Mouse (Mus musculus) erythroblast, embryonic 14.5 days (primary cell): ENCODE measurements around the gene Evi2b. TPM values are rescaled to one million over a fixed set of nuclear protein-coding genes. Genes with fewer than 3 reads are reported as not detected.

Experiments used
- H3K27me3 ChIP-seq: 2 replicates; pipeline ENCODE4 v1.6.1; 2012; ENCODE audit warnings: inconsistent platforms; ENCODE audit not compliant: control insufficient read depth
- H3K36me3 ChIP-seq: 2 replicates; pipeline ENCODE4 v1.6.1; 2012; ENCODE audit warnings: mild to moderate bottlenecking, inconsistent platforms; ENCODE audit not compliant: control insufficient read depth
- H3K4me1 ChIP-seq: 2 replicates; pipeline ENCODE4 v1.6.1; 2012; ENCODE audit warnings: inconsistent platforms; ENCODE audit not compliant: control insufficient read depth
- H3K4me3 ChIP-seq: replicated peaks from 2 replicates; pipeline ENCODE3; 2012; ENCODE audit warnings: moderate library complexity, mild to moderate bottlenecking, inconsistent platforms
- H3K9me3 ChIP-seq: 2 replicates; pipeline ENCODE4 v1.6.1; 2012; ENCODE audit warnings: low read length, inconsistent platforms, mixed read lengths; ENCODE audit not compliant: control insufficient read depth
- GATA1 ChIP-seq: IDR thresholded peaks from 2 replicates; pipeline ENCODE4 v1.6.1; 2012; ENCODE audit warnings: low read length, inconsistent platforms, mixed read lengths
- TAL1 ChIP-seq: IDR thresholded peaks from 3 replicates; pipeline ENCODE4 v1.6.1; 2012; ENCODE audit warnings: low read length, inconsistent platforms, mixed read lengths
- polyA plus RNA-seq: library from polyadenylated mRNA; stranded (reverse); fragments of >175 nt; gene quantifications from 2 replicates; pipeline ENCODE4 v1.2.3, GENCODE M21; 2012

Evi2b gene
- polyA plus RNA-seq, 1 experiment, result not detected

DNA sequence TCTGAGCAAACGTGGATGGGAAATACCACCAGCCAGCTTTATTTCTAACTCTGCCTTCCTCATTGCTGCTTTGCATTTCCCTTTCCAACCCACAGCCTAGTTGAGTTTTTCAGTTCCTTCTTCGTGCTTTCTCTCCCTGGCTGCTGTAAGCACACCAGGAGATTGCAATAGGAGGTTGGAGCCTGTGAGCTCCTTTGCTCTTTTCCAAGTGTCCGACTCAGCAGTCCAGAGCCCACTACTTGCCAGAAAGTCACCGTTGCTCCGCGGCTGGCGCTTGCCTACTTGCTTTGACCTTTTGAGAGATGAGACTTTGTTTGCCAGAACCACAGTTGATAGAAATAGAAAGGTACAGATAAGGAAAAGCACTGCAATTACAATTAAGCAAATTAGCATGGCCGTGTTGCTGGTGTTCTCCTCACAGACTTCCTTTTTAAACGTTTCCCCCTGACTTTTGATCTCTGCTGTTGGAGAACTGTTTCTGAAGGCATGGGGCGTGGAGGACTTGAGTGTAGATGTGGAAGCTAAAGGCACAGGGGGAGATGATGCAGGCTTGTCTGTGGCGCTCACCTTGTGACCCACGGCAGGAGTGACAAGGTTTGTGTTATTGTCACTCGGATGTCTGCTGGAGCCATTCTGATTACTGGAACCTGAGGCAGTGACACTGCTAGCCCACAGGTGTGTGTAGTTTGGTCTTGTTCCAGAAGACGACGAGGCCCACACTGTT lies 3.6 kb upstream of the Evi2b start:
- no peaks in the 10 kb centered on the region for H3K36me3 ChIP-seq
- peaks cover 26% of the 10 kb centered on the region for H3K4me1 ChIP-seq
- H3K9me3 ChIP-seq, result no peaks in the 10 kb centered on the region
- TF ChIP-seq GATA1 (no peak), TAL1 (no peak)
- no peaks in the 10 kb centered on the region for H3K27me3 ChIP-seq
- H3K4me3 ChIP-seq, result no peak overlapping the region

DNA sequence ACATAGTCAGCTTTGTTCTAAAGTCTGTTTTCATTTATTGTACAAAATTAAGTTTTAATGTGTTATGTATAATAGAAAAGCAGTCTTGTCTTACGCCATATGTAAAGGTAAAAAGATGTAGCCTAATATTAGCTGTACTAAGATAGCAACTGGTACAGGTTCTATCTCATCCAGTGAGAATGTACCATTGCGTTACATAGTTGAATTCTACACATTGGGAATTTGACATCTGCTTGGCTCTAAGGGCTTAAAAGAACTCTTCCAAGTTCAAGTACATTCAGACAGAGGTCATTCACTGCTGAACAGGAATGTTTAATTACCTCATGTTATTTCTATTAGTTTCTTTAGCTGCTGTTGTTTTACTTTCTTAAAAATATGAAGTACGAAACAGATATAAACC lies 3.0 kb upstream of the Evi2b start:
- no peaks in the 10 kb centered on the region for H3K9me3 ChIP-seq
- H3K36me3 ChIP-seq, result no peaks in the 10 kb centered on the region
- H3K27me3 ChIP-seq, result no peaks in the 10 kb centered on the region
- H3K4me3 ChIP-seq, result no peak overlapping the region
- peaks cover 26% of the 10 kb centered on the region for H3K4me1 ChIP-seq
- TF ChIP-seq GATA1, result no peak
- no peak for TF ChIP-seq TAL1

DNA sequence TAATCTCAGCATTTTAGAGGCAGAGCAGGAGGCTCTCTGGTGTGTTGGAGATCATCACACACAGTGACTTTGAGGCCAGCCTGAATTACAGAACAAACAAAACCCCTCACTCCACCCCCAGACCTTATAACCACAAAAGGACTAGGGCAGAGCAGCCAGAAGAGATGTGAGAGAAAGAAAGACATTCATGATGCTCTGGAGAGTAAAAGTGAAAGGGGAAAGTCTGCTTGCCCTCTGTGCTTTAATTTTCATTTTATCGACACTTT lies 681 bp upstream of the Evi2b start:
- Histone ChIP-seq H3K27me3 (no peaks in the 10 kb centered on the region), H3K4me1 (peaks cover 19% of the 10 kb centered on the region), H3K36me3 (no peaks in the 10 kb centered on the region), H3K4me3 (no peak overlapping the region), H3K9me3 (no peaks in the 10 kb centered on the region)
- TF ChIP-seq TAL1 (no peak), GATA1 (no peak)

DNA sequence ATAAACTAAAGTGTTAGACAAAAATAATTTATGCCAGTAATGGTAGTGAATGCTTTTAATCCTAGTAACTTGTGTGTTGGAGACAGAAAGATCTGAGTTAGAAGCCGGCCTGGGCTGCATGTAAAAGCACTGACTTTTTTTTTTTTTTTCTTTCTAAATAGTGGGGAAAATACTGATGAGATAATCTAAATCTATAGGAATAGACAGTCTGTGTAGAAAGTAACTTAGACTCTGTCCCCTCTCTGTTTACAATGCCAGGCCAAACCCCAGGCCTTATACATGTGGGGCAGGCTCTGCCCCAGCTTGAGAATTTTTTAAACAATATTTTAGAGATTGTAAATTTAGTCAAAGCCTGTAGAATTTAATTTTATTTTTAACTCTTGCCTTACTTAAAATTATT lies 618 bp downstream of the Evi2b start:
- Histone ChIP-seq H3K9me3 (no peaks in the 10 kb centered on the region), H3K36me3 (no peaks in the 10 kb centered on the region), H3K4me1 (peaks cover 17% of the 10 kb centered on the region), H3K27me3 (no peaks in the 10 kb centered on the region), H3K4me3 (no peak overlapping the region)
- no peak for TF ChIP-seq TAL1
- no peak for TF ChIP-seq GATA1

DNA sequence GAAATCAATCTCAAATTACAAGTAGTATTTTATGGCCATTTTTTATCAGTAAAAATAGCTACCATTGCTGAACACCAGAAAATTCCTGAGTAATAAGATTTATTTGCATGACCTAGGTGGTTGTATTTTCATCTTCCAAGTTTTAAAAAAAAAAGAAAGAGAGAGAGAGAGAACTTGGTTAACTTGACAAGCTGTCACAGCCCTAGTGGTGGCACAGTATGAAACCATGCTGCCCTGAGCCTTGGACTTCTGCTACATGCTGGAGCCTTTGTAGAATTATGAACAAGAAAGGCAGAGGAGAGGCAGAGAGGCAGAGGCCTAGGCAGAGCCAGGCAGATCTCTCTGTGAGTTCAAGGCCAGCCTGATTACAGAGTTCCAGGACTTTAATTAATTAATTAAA lies 1.6 kb downstream of the Evi2b start:
- Histone ChIP-seq H3K27me3 (no peaks in the 10 kb centered on the region), H3K36me3 (no peaks in the 10 kb centered on the region), H3K9me3 (no peaks in the 10 kb centered on the region), H3K4me3 (no peak overlapping the region), H3K4me1 (peaks cover 8% of the 10 kb centered on the region)
- TF ChIP-seq GATA1 (no peak), TAL1 (no peak)

DNA sequence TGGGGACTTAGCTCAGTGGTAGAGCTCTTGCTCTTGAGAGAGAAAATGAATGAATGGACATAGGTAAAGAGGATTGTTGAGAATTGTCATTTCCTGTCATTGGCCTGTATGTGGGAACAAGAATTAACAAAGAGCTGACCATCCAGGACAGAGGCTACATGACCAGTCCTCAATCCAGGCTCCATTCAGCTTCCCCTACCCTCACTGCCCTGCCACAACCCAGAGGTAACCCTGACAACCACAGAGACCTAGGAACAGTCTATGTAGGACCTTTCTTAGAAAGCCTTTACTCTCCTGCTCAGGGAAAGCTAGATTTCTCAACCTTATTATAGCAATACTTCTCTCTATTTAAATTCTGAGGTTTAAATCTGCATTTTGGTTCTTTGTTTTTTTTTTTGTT lies 2.8 kb downstream of the Evi2b start:
- peaks cover 7% of the 10 kb centered on the region for H3K4me1 ChIP-seq
- no peaks in the 10 kb centered on the region for H3K9me3 ChIP-seq
- TF ChIP-seq GATA1 (no peak), TAL1 (no peak)
- H3K4me3 ChIP-seq, result no peak overlapping the region
- no peaks in the 10 kb centered on the region for H3K27me3 ChIP-seq
- no peaks in the 10 kb centered on the region for H3K36me3 ChIP-seq

DNA sequence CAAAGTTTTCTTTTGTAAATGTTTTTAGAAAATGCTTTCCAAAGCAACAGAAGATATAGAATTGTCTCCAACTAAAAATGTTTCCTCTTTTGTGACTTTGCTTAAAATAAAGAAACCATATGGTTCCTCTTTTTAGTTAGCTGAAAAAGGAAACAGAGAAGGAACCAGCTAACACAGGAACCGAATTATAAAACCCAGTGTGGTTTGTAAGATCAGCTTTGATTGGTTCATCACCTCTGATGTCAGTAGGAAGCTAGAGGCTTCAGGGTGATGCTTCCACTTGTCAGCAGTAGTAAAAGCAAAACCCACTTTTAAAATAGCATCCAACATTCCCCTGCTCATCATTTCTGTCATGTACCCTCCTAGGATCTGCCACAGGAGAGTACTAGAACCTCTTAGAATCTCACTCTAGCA lies 3.7 kb downstream of the Evi2b start:
- Histone ChIP-seq H3K4me1 (peaks cover 7% of the 10 kb centered on the region), H3K27me3 (no peaks in the 10 kb centered on the region), H3K9me3 (no peaks in the 10 kb centered on the region), H3K4me3 (no peak overlapping the region), H3K36me3 (no peaks in the 10 kb centered on the region)
- no peak for TF ChIP-seq TAL1
- no peak for TF ChIP-seq GATA1

DNA sequence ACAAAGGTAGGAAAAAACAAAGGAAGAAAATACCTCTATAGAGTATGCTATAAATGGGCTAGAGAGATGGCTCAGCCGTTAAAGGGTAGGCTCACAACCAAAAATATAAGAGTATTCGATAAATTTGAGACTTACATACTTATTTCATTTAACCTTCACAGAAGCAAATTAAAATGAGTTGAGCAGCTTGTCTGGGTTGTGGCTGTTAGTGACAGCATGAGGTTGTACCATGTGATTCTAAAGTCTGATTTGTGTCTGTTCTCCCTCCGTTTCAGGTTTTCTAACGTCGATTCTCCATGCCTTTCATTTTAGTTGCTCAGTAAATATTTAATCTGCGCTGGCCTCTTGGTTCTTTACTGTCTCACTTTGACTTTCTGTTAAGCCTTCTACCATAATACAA lies 4.3 kb downstream of the Evi2b start:
- H3K9me3 ChIP-seq, result no peaks in the 10 kb centered on the region
- TF ChIP-seq GATA1 (no peak), TAL1 (no peak)
- H3K4me3 ChIP-seq, result no peak overlapping the region
- no peaks in the 10 kb centered on the region for H3K27me3 ChIP-seq
- H3K36me3 ChIP-seq, result no peaks in the 10 kb centered on the region
- H3K4me1 ChIP-seq, result peaks cover 7% of the 10 kb centered on the region

DNA sequence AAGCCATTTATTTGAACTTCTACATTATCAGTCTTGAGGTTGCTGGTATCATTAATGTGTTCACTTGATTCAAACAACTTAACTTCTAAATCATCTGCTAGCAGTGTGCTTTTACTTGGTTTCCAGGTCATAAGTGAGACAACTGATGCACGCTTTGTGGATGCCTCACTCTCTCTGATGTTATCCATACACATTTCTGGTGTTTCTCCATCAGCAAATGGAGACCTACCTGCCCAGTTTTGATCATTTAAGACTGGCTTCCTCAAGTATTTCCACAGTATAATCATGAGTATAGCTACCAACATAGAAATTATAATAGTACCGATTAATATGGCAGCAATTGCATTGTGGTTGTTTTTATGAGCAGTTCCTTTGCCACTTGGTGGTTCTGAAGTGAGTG lies 7.8 kb downstream of the Evi2b start:
- no peak for TF ChIP-seq TAL1
- no peak for TF ChIP-seq GATA1
- H3K36me3 ChIP-seq, result no peaks in the 10 kb centered on the region
- H3K27me3 ChIP-seq, result no peaks in the 10 kb centered on the region
- no peaks in the 10 kb centered on the region for H3K9me3 ChIP-seq
- no peaks in the 10 kb centered on the region for H3K4me1 ChIP-seq
- H3K4me3 ChIP-seq, result no peak overlapping the region

DNA sequence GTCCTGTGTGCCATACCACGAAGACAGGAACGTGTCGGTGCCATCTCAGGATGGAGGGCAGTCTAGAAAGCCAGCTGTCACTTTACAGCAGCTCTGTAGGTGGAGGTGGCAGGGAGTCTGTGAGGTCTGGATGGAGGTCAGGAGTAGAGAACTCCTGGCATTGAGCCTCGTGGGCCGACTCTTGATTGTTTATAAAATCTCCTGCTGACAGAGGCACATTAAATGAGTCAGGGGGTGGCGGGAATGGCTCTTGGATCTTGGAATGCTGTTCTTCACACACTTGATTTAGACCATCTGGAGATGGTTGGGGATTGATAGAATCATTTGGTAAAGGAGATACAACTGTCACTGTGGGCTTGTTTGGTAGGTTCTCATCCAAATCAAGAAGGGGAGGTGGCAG lies 8.2 kb downstream of the Evi2b start:
- TF ChIP-seq GATA1 (no peak), TAL1 (no peak)
- Histone ChIP-seq H3K36me3 (no peaks in the 10 kb centered on the region), H3K27me3 (no peaks in the 10 kb centered on the region)

More for the DNA sequence above, 8.2 kb downstream of the Evi2b start:
- Histone ChIP-seq H3K4me1 (no peaks in the 10 kb centered on the region), H3K9me3 (no peaks in the 10 kb centered on the region), H3K4me3 (no peak overlapping the region)
